Comparison of ENCODE assay signal across 8 mouse cellular contexts in genomic region chr4:62479937-62480708, GRCm38 (mm10). TPM values are rescaled to one million over a fixed set of nuclear protein-coding genes. Genes with fewer than 3 reads are reported as not detected.
DNase-seq lines count a peak whose midpoint lies in the region; ATAC-seq and TF ChIP-seq lines count a peak whose summit lies in the region.

Bspry (plus strand) TSS chr4:62480053.

- H3K4me2 ChIP-seq in forebrain, postnatal 0 days (ENCODE audit: low read depth): peak within 1 kb of the TSS; percentile 75
- peak within 1 kb of the TSS; percentile 67 for H3K4me2 ChIP-seq in kidney, embryonic 14.5 days (replicated peaks; ENCODE audit: low read depth, low read length)
- H3K4me2 ChIP-seq in lung, postnatal 0 days (replicated peaks; ENCODE audit: low read depth, low read length): peak within 1 kb of the TSS; percentile 76

- H3K9ac ChIP-seq in forebrain, postnatal 0 days: no peak within 1 kb of the TSS; the same call in 1 of the 2 replicates
- peak within 1 kb of the TSS; percentile 61; the same call in 1 of the 2 replicates for H3K9ac ChIP-seq in kidney, embryonic 14.5 days (ENCODE audit: low read depth, low read length)
- peak within 1 kb of the TSS; percentile 48 for H3K9ac ChIP-seq in lung, postnatal 0 days (replicated peaks; ENCODE audit: low read depth)

- TF ChIP-seq CTCF in forebrain, postnatal 0 days (IDR thresholded peaks at IDR 0.05; ENCODE audit: low read depth): no peak
- TF ChIP-seq CTCF in lung, postnatal 0 days (IDR thresholded peaks at IDR 0.05): no peak

- H3K27ac ChIP-seq in forebrain, postnatal 0 days (ENCODE audit: low read depth, low read length): no peak within 1 kb of the TSS
- H3K27ac ChIP-seq in kidney, embryonic 14.5 days (ENCODE audit: low read depth, low read length): peak within 1 kb of the TSS; percentile 20; the same call in 1 of the 2 replicates
- H3K27ac ChIP-seq in lung, postnatal 0 days (ENCODE audit: low read length): peak within 1 kb of the TSS; percentile 80

- no peaks in the 10 kb centered on the region for H3K36me3 ChIP-seq in forebrain, postnatal 0 days (ENCODE audit: insufficient read depth)
- H3K36me3 ChIP-seq in kidney, embryonic 14.5 days (ENCODE audit: control insufficient read depth, insufficient read depth, low read length): no peaks in the 10 kb centered on the region
- H3K36me3 ChIP-seq in lung, postnatal 0 days (ENCODE audit: insufficient read depth, low read length): no peaks in the 10 kb centered on the region

- DNase-seq in R1 (ENCODE audit: low read depth, low spot score) (peak; percentile 80), adipocyte (ENCODE audit: low spot score) (no peak)
- DNase-seq in cerebellum, adult 18-20 months: peak; percentile 25 to 57
- no peak for DNase-seq in forebrain, postnatal 0 days
- peak; percentile 80 for DNase-seq in lung, postnatal 0 days (ENCODE audit: low spot score)
- peak; percentile 37 for DNase-seq in retina, embryonic 14.5 days (ENCODE audit: low spot score)
- no peak for DNase-seq in right cerebral cortex, adult 2 months (ENCODE audit: low spot score in 2 of 2)

- peaks cover 3% of the 10 kb centered on the region; the same call in 1 of the 2 replicates for H3K4me1 ChIP-seq in forebrain, postnatal 0 days (ENCODE audit: insufficient read depth)
- H3K4me1 ChIP-seq in kidney, embryonic 14.5 days (ENCODE audit: control insufficient read depth, insufficient read depth, low read length): peaks cover 3% of the 10 kb centered on the region; the same call in 1 of the 2 replicates
- H3K4me1 ChIP-seq in lung, postnatal 0 days (ENCODE audit: insufficient read depth, low read depth, low read length): peaks cover 1% of the 10 kb centered on the region; the same call in 1 of the 2 replicates

- peak within 1 kb of the TSS; percentile 35 for H3K4me3 ChIP-seq in forebrain, postnatal 0 days (ENCODE audit: low read depth, low read length)
- H3K4me3 ChIP-seq in kidney, embryonic 14.5 days (ENCODE audit: low read length): peak within 1 kb of the TSS; percentile 52
- H3K4me3 ChIP-seq in lung, postnatal 0 days (ENCODE audit: low read depth, low read length): peak within 1 kb of the TSS; percentile 51

- H3K27me3 ChIP-seq in forebrain, postnatal 0 days (ENCODE audit: insufficient read depth, low read length): peaks cover 20% of the 10 kb centered on the region
- H3K27me3 ChIP-seq in kidney, embryonic 14.5 days (ENCODE audit: control insufficient read depth, insufficient read depth, low read length): no peaks in the 10 kb centered on the region
- H3K27me3 ChIP-seq in lung, postnatal 0 days (replicated peaks; ENCODE audit: insufficient read depth, low read length): no peaks in the 10 kb centered on the region

- peak; percentile 54 for ATAC-seq in forebrain, postnatal 0 days
- peak; percentile 91 for ATAC-seq in kidney, embryonic 14.5 days (ENCODE audit: low FRiP score, low TSS enrichment)
- peak; percentile 87 for ATAC-seq in lung, postnatal 0 days

- TF ChIP-seq EP300 in lung, postnatal 0 days (IDR thresholded peaks at IDR 0.05): no peak

- no peaks in the 10 kb centered on the region for H3K9me3 ChIP-seq in forebrain, postnatal 0 days (ENCODE audit: low read length)
- H3K9me3 ChIP-seq in kidney, embryonic 14.5 days (ENCODE audit: control insufficient read depth, low read length): no peaks in the 10 kb centered on the region
- H3K9me3 ChIP-seq in lung, postnatal 0 days (ENCODE audit: low read length): no peaks in the 10 kb centered on the region

- WGBS in forebrain, postnatal 0 days: 5% methylated on average over 70 of the region's 71 CpGs
- under 1% methylated on average over 70 of the region's 71 CpGs for WGBS in kidney, embryonic 14.5 days
- 2% methylated on average over 65 of the region's 71 CpGs for WGBS in lung, postnatal 0 days

RNA-seq across cellular contexts. Expression of gene Bspry, which starts in this region (rescaled TPM):
- total RNA-seq in forebrain, postnatal 0 days (2014; rRNA removed): 0.15 and 0.86 TPM in 2 replicates
- polyA plus RNA-seq in forebrain, postnatal 0 days (2015; fragmentation: Nextera tagmentation; extraction: Ambion mirVana): 0.31 and 0.51 TPM in 2 replicates
- polyA plus RNA-seq in kidney, embryonic 14.5 days (2014; fragmentation: Nextera tagmentation; extraction: Ambion mirVana): 16.8 and 25.8 TPM in 2 replicates
- 26.8 and 33.0 TPM in 2 replicates for polyA plus RNA-seq in lung, postnatal 0 days (2015; fragmentation: Nextera tagmentation; extraction: Ambion mirVana)

Comparison
In these comparisons a context has a peak if more than half of its experiments do, and no peak if none do; other contexts are left out.
1. RNA of gene Bspry (polyA plus RNA-seq): 26.8 to 33.0 TPM in lung, postnatal 0 days and 16.8 to 25.8 TPM in kidney, embryonic 14.5 days; 0.31 to 0.51 TPM in forebrain, postnatal 0 days; every median in the first group is over 10 times any median in the second.
2. Peak in ATAC-seq, H3K4me3 ChIP-seq and H3K4me2 ChIP-seq in forebrain, postnatal 0 days; RNA of the gene not detected or under 1 TPM.
3. DNase-seq: peak in R1 (single experiment), cerebellum, adult 18-20 months (2 of 2), lung, postnatal 0 days (single experiment) and retina, embryonic 14.5 days (single experiment); none in forebrain, postnatal 0 days (single experiment), adipocyte (single experiment) and right cerebral cortex, adult 2 months (0 of 2).
4. Peak in every context shown above with its lines, with median percentiles within 50 percentile points of each other: ATAC-seq, H3K4me2 ChIP-seq and H3K4me3 ChIP-seq.